Mouse (Mus musculus) cerebellum, adult 9-11 months (tissue): ENCODE results near the gene Nmu.

Experiments
- DNase-seq: peaks from one replicate; pipeline ENCODE4 v3.0.0; 2022

Gene Nmu

DNA sequence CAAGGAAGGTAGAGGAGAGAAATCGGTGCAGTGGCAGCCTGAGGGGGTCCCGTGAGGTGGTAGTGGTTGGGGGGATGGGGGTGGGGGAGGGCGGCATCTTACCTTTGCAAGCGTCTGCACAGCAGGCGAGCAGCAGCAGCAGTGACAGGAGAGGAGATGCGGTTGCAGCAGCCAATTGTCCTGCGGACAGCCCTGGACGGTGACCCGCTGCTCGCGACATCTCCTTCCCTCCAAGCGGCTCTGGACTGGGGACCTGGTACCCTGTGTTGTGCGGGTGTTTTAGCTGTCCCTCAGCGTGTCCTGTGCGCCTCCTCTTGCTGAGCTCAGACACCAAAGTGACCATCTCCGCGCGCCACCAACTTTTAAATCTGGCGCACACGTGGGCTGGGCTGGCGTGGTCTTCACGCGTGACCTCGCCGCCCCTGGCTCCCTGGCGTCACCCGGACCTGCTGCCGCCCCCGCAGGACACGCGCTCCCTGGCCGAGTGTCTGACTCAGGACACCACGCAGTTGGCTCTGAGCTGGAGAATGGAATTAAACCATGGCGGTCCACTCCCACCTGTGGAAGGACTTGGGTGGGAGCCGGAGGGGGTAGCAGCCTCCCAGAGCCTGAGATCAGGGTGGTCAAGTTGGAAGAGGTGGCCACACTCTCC is at the start of gene Nmu:
Gene Nmu, minus strand, starts transcription at position 336 of the 652 bp plus-strand sequence.
- no peak for DNase-seq

DNA sequence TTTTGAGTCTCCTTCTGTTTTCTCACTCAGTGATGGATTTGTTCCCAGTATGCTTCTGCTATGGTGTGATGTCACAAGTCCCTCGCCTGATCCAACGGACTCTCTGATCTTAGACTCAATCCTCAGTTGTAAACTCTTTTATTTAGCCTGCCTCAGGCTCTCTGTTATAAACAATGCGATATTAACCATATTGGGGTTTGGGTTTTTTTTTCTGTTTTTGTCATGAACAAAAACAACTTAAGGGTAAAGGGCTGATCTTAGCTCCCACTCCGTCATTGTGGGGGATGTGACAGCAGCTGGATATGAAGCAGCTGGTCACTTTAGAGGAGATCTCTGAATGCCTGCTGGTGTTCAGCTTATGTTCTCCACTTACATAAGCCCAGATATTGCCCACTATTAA is 48.1 kb upstream of the Nmu start:
- DNase-seq, result no peak

DNA sequence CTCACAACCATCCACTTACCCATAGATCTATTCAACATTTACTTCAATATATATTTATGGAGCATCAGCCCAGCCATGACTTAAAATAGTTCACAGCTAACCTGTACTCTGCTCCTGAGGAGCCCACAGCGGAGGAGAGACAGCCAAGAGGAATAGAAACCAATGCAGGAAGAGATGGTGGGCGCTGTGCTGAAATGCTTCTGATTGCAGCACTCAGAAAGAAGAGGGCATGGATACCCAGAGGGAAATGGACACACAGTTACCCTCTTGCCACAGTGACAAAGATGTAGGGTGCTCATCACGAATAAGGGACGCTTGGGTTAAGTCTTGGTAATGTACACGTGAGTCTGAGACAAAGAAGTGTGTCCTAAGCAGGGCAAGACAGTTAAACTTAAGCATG is 30.8 kb upstream of the Nmu start:
- DNase-seq, result no peak

DNA sequence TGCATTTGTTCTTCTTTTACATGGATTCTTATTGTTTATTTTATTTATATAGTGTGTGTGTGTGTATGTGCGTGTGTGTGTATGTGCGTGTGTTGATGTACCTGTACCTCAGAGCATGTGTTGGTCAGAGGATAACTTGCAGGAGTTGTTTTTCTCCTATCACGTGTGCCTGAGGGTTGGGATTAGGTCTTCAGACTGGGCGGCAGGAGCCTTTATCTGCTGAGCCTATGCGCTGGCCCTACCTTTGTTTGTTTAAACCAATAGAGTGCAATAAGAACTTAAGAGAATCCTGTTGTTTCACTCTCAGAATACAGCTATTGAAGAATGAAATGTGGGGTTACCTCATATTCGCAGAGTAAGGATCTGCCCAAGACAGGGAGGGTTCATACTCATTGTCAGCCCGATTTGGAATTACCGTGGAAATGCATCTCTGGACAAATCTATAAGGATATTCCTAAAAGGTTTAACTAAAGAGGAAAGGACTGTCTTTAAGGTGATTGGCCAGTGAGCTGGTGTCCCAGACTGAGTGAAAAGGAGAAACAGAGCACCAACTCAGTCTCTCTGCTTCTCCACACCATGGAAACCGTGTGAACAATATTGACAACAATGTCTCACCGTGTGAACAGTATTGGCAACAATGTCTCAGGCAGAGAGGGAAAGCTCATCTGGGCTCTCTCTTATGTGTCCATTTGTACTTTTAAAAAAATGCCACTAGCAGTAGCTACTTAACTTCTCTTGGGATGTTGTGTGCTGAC is 25.6 kb upstream of the Nmu start:
- no peak for DNase-seq

DNA sequence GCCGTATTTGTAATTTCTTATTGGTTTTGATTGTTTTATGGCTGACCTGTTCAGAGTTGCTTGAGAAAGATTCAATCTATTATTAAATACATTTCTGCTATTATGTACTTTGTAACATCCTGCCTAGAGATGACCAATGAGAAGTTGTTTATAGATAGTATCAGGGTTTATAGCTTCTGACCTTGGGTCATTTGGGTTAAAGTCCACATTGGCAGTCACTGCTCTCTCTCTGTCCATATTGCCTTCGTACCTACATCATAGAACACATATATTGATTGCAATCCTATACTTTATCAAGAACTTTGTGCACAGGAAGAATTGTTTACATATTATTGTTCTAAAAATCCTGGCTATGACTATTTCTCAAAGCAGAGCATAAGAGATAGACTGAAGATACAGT is 24.9 kb upstream of the Nmu start:
- no peak for DNase-seq

DNA sequence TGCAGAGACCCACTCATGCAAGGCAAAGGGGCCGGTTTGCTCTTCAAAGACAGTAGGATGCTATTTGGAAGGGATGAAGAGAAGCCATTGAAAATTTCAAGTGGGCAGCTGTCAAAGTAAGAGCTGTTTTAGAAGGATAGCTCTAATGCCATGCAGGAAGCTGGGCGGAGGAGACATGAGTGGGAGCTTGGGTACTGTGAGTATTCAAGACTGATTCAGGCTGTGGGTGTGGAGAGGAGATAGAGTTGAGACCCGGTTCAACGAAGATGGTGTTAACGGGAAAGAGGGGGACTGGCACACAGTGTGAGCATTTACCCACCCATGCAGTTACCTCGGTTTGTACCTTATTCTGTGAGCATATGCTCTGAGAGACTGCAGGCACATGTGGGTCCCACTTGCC is 20.1 kb upstream of the Nmu start:
- no peak for DNase-seq

DNA sequence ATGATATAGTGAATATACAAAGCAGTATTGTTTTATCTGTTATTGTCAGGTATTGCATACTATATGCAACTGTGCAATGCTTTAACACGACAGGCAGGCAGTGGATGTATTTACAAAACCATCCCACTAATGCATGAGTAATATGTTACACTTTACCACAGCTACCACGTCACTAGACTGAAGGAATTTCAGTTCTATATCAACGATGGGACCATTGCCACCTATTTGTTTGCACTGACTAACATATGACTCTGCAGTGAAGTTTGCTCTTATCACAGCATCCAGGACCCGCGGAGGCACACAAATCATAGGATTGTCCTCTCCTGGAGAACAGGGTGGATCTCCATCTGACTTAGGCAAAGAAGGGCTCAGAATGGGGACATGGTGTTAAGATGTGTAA is 18.2 kb upstream of the Nmu start:
- no peak for DNase-seq

DNA sequence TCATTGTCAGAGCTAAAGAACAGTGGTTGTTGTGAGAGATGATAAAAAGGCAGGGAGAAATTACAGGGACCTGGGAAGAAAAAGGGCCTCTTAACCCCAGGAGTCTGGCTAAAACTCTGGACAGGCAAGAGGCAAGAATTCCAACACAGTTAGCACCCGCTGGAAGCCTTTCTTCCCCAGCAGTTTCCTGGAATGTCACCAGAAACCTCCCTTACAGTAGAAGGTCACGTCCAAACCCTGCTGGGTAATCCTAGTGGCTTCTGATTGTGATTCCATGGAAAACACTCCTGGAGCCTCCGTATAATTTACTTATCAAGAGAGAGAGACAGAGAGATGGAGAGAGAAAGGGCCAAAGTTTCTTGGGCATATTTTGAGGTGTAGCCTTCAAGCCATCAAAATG is 15.6 kb upstream of the Nmu start:
- DNase-seq, result no peak

DNA sequence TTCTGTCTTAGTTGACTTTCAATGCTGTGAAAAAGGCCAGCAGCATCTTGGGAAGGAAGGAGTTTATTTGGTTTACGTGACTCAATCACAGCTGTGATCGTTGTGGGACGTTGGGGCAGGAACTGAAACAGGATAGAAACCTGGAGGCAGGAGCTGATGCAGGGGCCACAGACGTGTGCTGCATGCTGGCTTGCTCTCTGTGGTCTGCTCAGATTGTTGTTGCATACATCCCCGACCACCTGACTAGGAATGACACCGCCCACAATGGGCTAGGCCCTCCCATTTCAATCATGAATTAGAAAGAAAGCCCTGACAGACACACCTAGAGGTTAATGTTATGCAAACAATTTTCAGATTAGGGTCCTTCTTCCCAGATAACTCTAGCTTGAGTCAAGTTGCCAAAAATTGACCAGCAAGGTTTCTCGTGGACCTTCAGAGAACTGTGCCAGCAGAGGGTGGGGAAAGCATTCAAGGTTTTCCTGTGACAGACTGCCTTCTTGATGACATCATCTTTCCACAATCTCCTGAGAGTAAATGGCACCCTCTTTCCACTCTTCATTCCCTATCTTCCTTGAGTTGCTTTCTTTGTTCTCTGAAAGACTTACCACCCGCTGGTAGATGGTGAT is 5.7 kb upstream of the Nmu start:
- DNase-seq, result no peak

DNA sequence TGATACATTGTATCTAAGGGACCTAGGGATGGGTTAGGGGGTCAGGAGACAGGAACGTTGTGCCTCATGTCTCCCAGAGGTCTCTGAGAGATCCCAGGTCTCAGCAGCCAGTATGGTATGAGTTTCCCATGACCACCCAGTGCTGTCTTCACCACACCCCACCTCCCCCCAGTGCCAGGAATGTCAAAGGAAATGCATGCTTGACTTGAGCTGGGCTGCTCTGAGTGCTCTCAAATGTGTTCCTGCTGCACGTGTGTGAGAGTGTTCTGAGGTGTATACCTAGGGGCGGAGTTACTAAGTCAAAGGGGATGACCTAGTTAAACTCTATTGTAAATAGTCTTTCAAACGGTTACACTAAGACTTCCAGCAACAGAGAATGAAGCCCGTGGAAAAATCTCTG is 1.8 kb upstream of the Nmu start:
- DNase-seq, result no peak

DNA sequence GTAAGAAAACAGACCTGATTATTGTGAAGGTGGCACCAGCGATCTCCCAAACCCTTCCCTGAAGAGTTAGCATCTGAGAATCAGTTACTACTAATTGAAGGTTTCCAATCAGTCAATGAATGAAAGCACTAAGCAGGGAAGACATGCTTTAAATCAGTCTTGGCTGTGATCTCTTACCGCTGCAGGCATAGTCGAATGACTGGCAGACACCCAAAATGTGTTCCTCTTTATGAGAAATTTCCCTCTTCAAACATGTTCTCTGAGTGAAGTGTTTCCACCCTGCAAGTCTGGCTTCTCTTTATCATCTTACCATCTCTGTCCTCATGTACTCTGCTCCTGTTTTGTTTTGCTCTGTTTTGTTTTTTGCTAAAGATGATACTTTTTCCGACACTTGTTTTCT is 2.8 kb downstream of the Nmu start:
- no peak for DNase-seq

DNA sequence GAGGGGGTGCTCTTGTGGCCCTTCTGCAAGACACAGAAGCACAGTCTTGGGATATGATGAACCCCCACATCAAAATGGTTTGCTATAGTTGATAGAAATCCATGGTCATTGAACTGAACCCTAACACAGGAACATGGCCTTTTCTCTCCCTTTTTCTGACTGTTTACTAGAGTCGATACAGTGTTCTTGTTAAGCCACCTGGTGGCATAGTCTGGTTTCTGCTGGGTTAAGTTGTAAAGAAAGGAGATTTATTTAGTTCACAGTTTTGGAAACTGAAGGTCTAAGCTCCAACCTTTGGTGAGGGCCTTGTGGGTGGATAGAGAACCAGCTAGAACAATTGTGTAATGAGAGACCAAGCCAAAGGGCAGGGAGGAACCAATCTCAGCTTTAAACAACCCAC is 3.5 kb downstream of the Nmu start:
- no peak for DNase-seq

DNA sequence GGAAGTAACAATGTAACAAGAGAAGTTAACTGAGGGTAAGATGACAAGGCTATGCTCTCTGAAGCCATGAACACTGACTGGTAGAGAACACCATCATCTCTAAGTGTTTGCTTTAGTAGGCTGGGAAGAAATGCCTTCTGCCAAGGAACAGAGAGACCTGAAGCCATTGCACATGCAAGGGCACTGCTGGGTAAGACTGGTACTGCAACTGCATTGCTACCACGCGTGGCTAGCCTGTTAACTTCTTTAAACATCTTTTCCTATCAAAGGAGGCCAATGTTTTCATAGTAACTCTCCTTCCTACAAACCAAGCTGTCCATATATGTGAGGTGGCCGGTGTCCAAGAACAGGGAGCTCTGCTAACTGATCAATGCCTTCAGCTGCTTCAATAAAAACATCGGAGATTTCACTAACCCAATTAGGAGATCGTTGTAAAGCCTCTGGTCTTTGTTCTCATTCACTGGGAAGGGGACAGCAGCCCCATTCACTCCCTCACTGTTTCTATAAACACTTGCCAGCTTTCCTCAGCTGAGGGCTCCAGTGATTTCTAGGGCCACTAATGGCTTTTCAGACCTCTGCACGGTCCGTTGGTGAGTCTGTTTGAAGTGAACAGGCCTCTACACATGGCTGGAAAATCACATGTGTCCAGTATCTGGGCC is 11.5 kb downstream of the Nmu start:
- no peak for DNase-seq

DNA sequence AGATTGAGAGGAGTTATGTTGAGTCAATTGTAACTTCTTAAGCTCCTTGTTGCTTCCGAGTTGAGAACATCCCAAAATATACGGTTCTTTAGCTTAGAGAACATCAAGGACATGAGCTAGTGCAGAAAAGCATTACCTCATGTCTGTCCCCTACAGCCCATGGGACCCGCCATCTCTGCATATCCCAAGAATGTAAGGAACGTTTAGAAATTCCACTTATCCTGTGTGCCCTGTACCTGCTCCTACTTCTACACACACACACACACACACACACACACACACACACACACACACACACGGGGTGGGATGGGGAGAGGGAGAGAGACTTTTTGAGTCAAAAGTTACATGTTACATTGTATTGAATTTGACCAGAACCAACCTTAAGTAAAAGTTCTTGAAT is 12.1 kb downstream of the Nmu start:
- no peak for DNase-seq

DNA sequence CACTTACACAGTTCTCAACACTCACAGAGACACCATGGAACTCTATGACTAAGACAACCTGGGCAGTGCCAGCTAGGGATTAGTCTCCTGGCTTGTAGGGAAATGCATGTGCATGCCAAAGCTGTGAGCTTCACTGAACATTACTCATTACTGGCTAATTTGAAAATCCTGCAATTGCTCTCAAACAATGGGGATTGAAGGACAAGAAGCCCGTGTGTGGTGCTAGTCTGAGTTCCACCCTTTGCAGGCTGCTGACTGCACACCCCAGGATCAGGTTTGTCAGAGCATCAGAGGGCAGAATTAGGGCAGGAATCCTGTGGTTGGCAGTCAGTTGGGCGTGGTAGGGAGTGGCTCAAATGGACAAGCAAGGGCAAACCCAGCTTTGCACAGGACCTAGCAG is 17.5 kb downstream of the Nmu start:
- no peak for DNase-seq

DNA sequence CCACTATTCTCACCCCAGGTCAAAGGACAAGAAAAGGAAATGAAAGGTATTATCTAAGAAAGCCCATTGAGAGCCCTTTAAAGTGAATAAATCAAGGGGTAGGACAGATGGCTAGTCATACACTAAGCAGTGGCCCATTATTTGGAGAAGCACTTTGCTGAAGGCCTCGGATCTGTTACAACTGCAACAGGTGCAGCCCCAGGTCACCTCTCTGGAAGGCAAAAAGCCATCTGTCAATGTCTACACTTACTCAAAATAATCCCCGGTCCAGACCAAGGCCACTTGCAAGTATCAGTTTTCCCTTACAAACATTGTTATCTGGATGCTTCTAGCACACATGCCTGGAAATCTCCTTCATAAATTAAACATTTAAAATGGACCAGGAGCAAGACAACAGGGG is 22.7 kb downstream of the Nmu start:
- no peak for DNase-seq

DNA sequence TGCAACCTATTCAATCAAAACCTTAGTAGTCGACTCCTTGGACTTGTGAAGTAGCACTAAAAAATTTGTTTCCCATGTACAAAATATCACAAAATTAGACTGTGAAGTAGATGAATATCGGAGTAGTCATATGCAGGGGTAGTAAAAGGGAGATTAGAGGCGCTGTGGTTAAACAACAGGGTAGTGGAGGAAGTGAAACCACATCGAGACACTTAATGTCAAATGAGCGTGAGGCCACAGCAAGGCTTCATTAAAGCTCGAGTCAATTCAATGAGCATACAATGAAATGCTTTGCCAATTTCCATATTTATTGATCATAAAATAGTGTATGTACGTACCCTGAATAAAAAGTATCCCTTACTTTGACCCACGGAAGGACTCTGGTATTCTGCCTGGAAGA is 26.5 kb downstream of the Nmu start:
- DNase-seq, result no peak

DNA sequence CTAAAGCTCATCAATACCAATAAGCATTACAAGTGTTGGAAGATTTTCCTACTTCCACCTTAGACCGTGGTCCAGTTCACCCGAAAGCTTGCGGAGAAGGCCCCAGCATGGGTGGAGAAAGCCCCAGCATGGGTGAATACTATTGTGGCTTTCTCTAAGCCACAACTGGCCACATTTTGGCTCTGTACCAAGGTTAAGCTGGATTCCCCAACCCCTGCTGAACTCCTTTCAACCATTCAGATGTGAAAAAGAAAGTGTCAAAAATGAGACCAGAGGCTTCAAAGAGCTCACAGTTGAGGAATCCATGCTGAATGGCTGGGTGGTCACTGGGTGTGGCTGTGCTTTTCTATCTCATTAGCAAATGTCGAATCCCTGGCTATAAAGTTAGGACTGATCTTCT is 29.8 kb downstream of the Nmu start:
- DNase-seq, result no peak

DNA sequence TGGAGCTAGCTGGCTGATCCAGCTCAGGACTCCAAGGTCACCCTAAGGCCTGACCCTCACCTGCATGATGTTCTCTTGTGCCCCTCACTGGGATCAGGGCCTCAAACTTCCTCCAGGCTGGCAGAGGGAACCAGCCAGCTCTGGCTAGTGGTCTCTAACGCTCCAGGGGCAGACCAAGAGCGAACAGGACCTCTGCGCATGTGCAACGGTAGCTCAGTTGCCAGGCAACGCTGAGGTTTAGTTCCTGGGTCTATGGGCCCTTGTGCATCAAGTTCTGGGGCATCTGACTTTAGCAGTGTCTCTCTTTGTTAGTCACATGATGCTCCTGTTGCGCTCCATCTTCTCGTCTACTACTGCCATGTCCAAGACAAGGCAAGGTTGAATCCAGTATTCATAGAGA is 32.6 kb downstream of the Nmu start, which contains the start of gene Pdcl2:
Gene Pdcl2, minus strand, starts transcription at position 204 of the 400 bp plus-strand sequence.
- DNase-seq, result no peak

DNA sequence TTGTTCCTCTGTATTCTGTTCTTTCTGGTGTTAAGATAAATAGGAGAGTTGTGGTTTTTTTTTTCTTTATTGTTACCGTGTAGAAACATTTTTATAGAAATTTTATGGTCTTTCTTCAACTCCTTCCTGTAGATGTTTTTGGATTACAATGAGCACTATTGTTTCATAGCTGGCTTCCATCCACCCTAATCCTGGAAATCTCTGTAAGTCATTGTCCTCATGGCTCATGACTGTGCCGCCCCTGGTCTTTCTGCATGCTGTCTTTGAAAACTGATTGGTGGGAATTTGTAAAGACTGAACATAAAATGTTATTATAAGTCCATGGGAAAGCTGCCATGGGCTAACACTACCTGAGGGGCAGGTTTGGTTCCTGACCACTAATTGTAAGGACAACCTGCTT is 36.3 kb downstream of the Nmu start:
- no peak for DNase-seq

DNA sequence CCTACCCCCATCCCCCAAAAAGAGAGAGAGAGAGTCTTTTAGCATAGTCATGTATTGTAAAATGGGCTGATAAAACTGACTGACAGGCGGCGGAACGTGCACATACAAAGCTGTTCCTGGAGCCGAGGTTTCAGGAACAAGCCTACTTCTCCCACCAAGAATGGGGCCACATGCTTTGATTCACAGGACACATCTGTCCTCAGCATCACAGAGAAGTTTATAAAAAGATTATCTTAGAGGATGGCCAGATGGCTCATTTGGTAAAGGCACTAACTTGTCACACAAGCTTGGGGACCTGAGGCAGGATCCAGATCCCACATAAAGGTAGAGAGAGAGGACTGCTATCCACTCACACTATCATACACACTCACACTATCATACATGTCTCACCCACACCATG is 38.5 kb downstream of the Nmu start:
- DNase-seq, result no peak

DNA sequence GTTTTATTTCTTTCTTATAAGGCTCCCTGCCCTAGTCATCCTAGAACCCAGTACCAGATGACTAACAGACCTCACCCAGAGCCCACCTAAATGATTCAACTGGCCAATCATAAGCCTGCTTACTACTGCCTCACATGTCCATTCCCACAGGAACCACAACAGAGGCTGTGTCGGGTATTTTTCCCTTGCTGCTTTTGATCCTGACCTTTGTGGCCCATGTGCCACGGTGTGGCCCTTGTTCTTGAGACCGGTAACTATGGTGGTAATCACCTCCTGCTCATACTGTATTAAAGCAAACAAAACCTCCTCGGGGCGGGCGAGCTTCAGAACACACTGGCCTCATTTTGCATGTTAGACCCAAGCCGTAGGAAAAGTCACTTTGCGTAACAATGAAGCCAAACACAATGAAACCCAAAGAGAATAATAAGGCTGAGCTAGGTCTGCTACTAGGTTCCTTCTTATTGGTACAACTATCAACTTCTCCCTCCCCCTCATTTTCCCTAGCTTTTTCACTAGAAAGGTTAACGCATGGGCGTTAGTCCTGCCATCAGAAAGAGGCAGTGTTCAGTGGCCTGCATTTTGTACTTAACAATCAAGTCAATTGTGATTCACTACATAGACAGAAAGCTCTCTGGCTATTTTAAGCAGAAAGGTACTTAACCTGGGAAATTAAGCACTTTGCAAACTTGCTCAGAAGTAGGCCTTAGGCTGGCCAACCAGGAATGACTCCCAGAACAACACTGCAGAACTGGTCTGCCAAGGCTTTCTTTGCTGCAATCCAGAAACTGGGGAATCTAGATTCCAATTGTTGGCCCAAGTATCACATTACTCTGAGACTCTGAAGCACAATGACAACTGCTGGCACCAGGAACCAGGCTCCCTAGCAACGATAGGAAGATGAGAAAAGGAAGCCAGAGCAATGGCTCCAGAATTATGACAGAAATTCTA is 42.1 kb downstream of the Nmu start:
- DNase-seq, result no peak

DNA sequence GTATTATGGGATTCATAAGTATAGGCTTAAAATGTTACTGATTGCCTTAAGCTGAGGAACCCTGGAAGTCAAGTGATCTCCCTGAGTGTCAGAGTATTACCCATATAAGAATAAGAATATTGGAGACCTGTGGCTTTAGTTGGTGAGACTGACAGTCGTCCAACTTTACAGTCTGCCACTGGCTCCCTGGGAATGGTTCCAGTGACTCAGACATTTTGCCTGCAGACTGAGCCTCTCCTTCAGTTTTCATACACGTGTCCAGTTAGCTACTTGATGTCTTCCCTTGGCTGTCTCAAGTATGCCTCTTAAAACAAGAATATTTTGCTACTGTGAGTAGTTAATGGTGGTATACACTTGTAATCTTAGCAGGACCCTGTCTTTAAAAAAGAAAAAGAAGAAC is 55.4 kb downstream of the Nmu start:
- no peak for DNase-seq
